Mouse (Mus musculus): ENCODE measurements around the gene Otof. TPM values are rescaled to one million over a fixed set of nuclear protein-coding genes. Genes with fewer than 3 reads are reported as not detected.
A peak's percentile ranks its signal among the peaks of the same experiment; 100 is the strongest.

Gene Otof
- polyA plus RNA-seq, 1 experiment: 0.05 TPM

DNA sequence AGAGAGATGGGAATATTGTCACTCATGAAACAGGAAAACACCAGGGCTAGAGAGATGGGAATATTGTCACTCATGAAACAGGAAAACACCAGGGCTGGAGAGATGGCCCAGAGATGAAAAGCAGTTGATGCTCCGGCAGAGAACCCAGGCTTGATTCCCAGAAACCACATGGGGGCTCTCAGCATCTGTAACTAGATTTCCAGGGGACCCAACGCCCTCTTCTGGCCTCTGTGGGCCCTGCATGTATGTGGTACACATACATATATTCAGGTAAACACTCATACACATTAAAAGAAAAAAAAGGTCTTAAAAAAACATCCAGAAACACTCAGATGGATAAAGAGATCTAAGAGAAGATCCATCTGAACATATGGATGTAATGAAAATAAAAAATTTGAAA is 22.8 kb downstream of the Otof start:
- no peaks in the 10 kb centered on the region for H3K27me3 ChIP-seq (replicated peaks; ENCODE audit: control insufficient read depth, insufficient read depth, low read length)
- H3K4me3 ChIP-seq (ENCODE audit: insufficient read depth, low read depth, low read length): no peak overlapping the region
- TF ChIP-seq POLR2A (IDR thresholded peaks at IDR 0.05; ENCODE audit: low read depth, low read length): no peak
- no peak for TF ChIP-seq CTCF (conservative IDR thresholded peaks at IDR 0.05; ENCODE audit: insufficient read depth, insufficient read length, low read depth, low read length)
- 42% methylated on average over 2 of the region's 2 CpGs for WGBS
- DNase-seq: no peak
- H3K27ac ChIP-seq (ENCODE audit: insufficient read depth, low read depth, low read length): no peak overlapping the region
- no peaks in the 10 kb centered on the region for H3K36me3 ChIP-seq (ENCODE audit: control insufficient read depth, insufficient read depth, low read length)
- H3K4me1 ChIP-seq (ENCODE audit: control insufficient read depth, insufficient read depth, low read length): no peaks in the 10 kb centered on the region

DNA sequence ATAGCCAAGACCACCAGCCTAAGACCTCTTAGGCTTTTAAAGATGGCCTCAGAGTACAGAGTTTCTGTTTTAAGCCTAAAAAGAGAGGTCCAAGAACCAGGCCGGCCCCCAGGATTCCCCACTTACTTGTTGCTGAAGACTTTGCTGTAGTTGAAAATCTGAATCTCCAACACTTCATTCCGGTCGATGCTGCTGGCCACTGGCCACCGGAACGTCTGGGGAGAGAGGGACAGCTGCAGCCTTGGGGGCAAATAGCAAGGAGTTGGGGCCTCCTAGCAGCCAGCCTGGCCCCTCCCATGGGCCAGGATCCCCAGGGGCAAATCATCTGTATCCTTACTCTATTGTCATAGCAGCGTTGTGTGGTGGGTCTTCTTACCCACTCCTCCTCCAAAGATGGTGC is 34.3 kb downstream of the Otof start:
- WGBS: 84% methylated on average over 6 of the region's 6 CpGs
- H3K36me3 ChIP-seq (ENCODE audit: control insufficient read depth, insufficient read depth, low read length): no peaks in the 10 kb centered on the region
- H3K27me3 ChIP-seq (replicated peaks; ENCODE audit: control insufficient read depth, insufficient read depth, low read length): no peaks in the 10 kb centered on the region
- no peak for DNase-seq
- TF ChIP-seq POLR2A (IDR thresholded peaks at IDR 0.05; ENCODE audit: low read depth, low read length): no peak
- no peak overlapping the region for H3K27ac ChIP-seq (ENCODE audit: insufficient read depth, low read depth, low read length)
- H3K4me3 ChIP-seq (ENCODE audit: insufficient read depth, low read depth, low read length): no peak overlapping the region
- no peaks in the 10 kb centered on the region for H3K4me1 ChIP-seq (ENCODE audit: control insufficient read depth, insufficient read depth, low read length)

DNA sequence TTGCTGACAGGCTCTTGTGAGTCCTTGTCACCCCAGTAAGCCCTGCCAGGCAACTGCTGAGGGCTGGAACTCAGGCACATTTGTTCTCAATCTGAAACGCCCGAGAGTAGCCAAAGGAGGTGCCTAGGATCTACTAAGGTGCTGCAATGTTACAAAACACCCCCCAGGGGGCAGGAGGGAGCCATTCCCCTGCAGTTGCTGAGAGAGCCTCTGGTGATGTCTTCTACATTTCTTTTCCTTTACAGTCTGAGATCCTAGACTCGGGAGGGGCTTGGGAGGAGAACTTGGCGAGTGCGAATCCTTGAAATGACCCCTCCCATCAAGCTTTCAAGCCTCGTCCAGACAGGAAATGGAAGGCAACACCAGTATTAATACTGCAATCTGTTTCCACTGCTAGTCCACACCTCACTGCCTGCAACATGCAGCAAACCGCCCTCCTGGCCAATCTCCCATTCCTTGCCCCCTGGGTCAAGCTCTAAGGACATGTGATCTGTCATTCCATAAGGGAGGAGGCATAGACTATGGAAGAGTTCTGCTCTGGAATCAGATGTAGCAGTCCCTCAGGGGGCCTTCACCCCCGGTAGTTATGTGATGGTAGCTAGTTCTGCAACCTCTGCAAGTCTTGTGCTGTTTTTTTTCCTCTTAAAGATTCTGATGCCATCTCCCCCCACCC is 38.0 kb downstream of the Otof start:
- H3K36me3 ChIP-seq (ENCODE audit: control insufficient read depth, insufficient read depth, low read length): no peaks in the 10 kb centered on the region
- no peak overlapping the region for H3K27ac ChIP-seq (ENCODE audit: insufficient read depth, low read depth, low read length)
- peak; percentile 32 for DNase-seq
- WGBS: 12% methylated on average over 8 of the region's 8 CpGs
- no peaks in the 10 kb centered on the region for H3K27me3 ChIP-seq (replicated peaks; ENCODE audit: control insufficient read depth, insufficient read depth, low read length)
- H3K4me3 ChIP-seq (ENCODE audit: insufficient read depth, low read depth, low read length): no peak overlapping the region
- TF ChIP-seq CTCF (conservative IDR thresholded peaks at IDR 0.05; ENCODE audit: insufficient read depth, insufficient read length, low read depth, low read length) (peak; percentile 75), POLR2A (IDR thresholded peaks at IDR 0.05; ENCODE audit: low read depth, low read length) (no peak)
- no peaks in the 10 kb centered on the region for H3K4me1 ChIP-seq (ENCODE audit: control insufficient read depth, insufficient read depth, low read length)

DNA sequence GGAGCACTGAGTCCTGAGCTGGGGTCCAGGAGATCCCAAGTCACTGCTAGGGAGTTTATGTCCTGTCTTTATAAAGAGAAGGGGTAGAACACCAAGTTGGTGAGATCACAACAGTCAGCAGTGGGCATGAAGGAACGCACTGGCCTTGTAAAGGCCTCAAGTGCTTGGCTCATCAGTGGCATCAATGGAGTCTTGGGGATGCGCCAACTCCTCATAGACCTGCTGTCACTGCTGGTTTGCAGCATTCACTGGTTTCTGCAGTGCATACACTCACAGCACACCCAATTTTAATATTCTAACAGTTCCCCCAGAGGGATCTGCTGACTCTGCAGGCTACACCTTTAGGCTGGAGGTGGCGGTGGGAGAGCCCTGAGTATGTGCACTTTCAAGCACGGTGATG is 38.6 kb downstream of the Otof start:
- 86% methylated on average over 4 of the region's 4 CpGs for WGBS
- TF ChIP-seq CTCF (conservative IDR thresholded peaks at IDR 0.05; ENCODE audit: insufficient read depth, insufficient read length, low read depth, low read length): no peak
- TF ChIP-seq POLR2A (IDR thresholded peaks at IDR 0.05; ENCODE audit: low read depth, low read length): no peak
- Histone ChIP-seq H3K4me1 (ENCODE audit: control insufficient read depth, insufficient read depth, low read length) (no peaks in the 10 kb centered on the region), H3K4me3 (ENCODE audit: insufficient read depth, low read depth, low read length) (no peak overlapping the region), H3K27ac (ENCODE audit: insufficient read depth, low read depth, low read length) (no peak overlapping the region), H3K36me3 (ENCODE audit: control insufficient read depth, insufficient read depth, low read length) (no peaks in the 10 kb centered on the region), H3K27me3 (replicated peaks; ENCODE audit: control insufficient read depth, insufficient read depth, low read length) (no peaks in the 10 kb centered on the region)
- DNase-seq: no peak

DNA sequence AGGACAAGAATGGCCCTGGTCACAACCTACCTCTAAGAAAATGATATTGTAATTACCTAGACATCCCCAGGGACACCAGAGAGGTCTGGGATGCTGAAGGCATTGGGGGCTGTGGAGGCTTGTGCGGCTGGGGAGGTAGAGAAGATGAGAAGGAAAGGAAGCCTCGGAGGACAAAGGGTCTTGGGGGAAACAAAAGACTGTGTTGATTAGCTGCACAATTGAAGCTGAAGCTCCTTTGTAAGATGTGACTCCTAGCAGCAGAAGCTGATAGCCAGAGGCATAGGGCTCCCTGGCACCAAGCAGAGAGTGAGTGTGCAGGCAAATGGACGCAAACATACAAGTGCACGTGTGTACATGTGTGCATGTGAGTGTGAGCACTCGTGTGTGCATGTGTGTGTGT is 45.1 kb downstream of the Otof start:
- Histone ChIP-seq H3K4me3 (ENCODE audit: insufficient read depth, low read depth, low read length) (no peak overlapping the region), H3K4me1 (ENCODE audit: control insufficient read depth, insufficient read depth, low read length) (no peaks in the 10 kb centered on the region), H3K27me3 (replicated peaks; ENCODE audit: control insufficient read depth, insufficient read depth, low read length) (no peaks in the 10 kb centered on the region), H3K27ac (ENCODE audit: insufficient read depth, low read depth, low read length) (no peak overlapping the region), H3K36me3 (ENCODE audit: control insufficient read depth, insufficient read depth, low read length) (no peaks in the 10 kb centered on the region)
- DNase-seq: no peak
- no peak for TF ChIP-seq CTCF (conservative IDR thresholded peaks at IDR 0.05; ENCODE audit: insufficient read depth, insufficient read length, low read depth, low read length)
- WGBS: 74% methylated on average over 5 of the region's 5 CpGs

DNA sequence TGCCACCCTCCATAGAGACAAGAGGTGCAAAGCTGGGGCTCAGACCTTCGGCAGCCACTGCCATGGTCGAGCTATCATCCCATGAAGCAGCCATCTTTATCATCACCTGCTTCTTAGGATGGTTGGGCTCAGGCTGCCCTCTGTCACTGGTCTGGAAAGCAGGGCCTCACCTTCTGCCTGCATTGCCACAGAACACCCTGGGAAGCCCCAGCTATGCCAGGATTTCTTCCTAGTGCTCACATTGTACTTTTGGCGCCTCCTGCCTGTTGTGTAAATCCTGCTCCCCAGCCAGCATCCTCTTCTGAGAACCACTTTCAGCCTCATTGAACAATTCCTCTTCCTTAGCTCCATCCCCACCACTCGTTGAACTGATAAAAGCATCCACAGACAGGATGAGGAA is 45.9 kb downstream of the Otof start:
- Histone ChIP-seq H3K27ac (ENCODE audit: insufficient read depth, low read depth, low read length) (no peak overlapping the region), H3K4me3 (ENCODE audit: insufficient read depth, low read depth, low read length) (no peak overlapping the region), H3K4me1 (ENCODE audit: control insufficient read depth, insufficient read depth, low read length) (no peaks in the 10 kb centered on the region), H3K36me3 (ENCODE audit: control insufficient read depth, insufficient read depth, low read length) (no peaks in the 10 kb centered on the region), H3K27me3 (replicated peaks; ENCODE audit: control insufficient read depth, insufficient read depth, low read length) (no peaks in the 10 kb centered on the region)
- 77% methylated on average over 4 of the region's 4 CpGs for WGBS
- no peak for TF ChIP-seq CTCF (conservative IDR thresholded peaks at IDR 0.05; ENCODE audit: insufficient read depth, insufficient read length, low read depth, low read length)
- no peak for TF ChIP-seq POLR2A (IDR thresholded peaks at IDR 0.05; ENCODE audit: low read depth, low read length)
- DNase-seq: no peak

DNA sequence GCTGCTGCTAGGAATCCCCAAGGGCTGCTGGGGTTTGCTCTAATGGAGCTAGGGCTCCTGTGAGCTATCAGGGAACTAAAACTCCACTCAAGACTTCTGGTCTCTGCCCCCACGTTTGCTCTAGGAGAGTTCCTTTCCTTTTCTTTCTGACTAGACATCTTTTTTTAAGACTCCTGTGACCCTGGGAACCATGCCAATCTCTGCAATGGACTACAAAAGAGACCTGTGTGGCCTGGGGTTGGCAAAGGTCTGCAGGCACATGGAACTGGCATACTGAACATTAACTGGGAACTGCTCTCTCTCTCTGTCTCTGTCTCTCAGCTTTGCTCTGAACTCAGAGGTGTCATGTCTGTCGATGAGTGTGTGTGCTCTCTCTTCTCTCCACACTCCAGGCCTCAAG is 46.4 kb downstream of the Otof start:
- no peak overlapping the region for H3K4me3 ChIP-seq (ENCODE audit: insufficient read depth, low read depth, low read length)
- 46% methylated on average over 2 of the region's 2 CpGs for WGBS
- DNase-seq: no peak
- no peaks in the 10 kb centered on the region for H3K4me1 ChIP-seq (ENCODE audit: control insufficient read depth, insufficient read depth, low read length)
- no peaks in the 10 kb centered on the region for H3K27me3 ChIP-seq (replicated peaks; ENCODE audit: control insufficient read depth, insufficient read depth, low read length)
- H3K36me3 ChIP-seq (ENCODE audit: control insufficient read depth, insufficient read depth, low read length): no peaks in the 10 kb centered on the region
- no peak for TF ChIP-seq CTCF (conservative IDR thresholded peaks at IDR 0.05; ENCODE audit: insufficient read depth, insufficient read length, low read depth, low read length)
- no peak for TF ChIP-seq POLR2A (IDR thresholded peaks at IDR 0.05; ENCODE audit: low read depth, low read length)
- no peak overlapping the region for H3K27ac ChIP-seq (ENCODE audit: insufficient read depth, low read depth, low read length)
